In genomic region chr8:111206321-111206720, GRCm38 (mm10) we compare ENCODE assay signal across 24 mouse cellular contexts.
"Had no signal": no experiment of that assay in that cellular context is flagged by ENCODE, and none has a peak within 500 bp of the region (broad histone marks: within the 10 kb centered on the region; RNA-seq: fewer than 3 reads in every experiment).

No protein-coding gene starts in this region.

- H3K9me3 ChIP-seq: limb, embryonic 10.5 days; limb, embryonic 13.5 days; liver, embryonic 12.5 days; liver, embryonic 15.5 days; lung, embryonic 15.5 days; megakaryocyte, embryonic 14.5 days; midbrain, embryonic 10.5 days; neural tube, embryonic 12.5 days; neural tube, embryonic 15.5 days had no signal

- H3K9ac ChIP-seq: limb, embryonic 13.5 days; liver, embryonic 12.5 days; liver, embryonic 15.5 days; lung, embryonic 15.5 days; neural tube, embryonic 12.5 days; neural tube, embryonic 15.5 days had no signal

- H3K27me3 ChIP-seq: limb, embryonic 13.5 days; liver, embryonic 12.5 days; liver, embryonic 15.5 days; lung, embryonic 15.5 days; megakaryocyte, embryonic 14.5 days; neural tube, embryonic 12.5 days; neural tube, embryonic 15.5 days had no signal

- H3K4me1 ChIP-seq: limb, embryonic 10.5 days; limb, embryonic 13.5 days; lung, embryonic 15.5 days; midbrain, embryonic 10.5 days; neural tube, embryonic 12.5 days; neural tube, embryonic 15.5 days had no signal

- ATAC-seq: liver, embryonic 12.5 days had no signal

- H3K4me3 ChIP-seq: layer of hippocampus, adult 2 months; limb, embryonic 10.5 days; limb, embryonic 13.5 days; liver, embryonic 12.5 days; liver, embryonic 15.5 days; lung, embryonic 15.5 days; megakaryocyte, embryonic 14.5 days; midbrain, embryonic 10.5 days; neural tube, embryonic 12.5 days; neural tube, embryonic 15.5 days had no signal

- H3K4me2 ChIP-seq: limb, embryonic 13.5 days; liver, embryonic 12.5 days; liver, embryonic 15.5 days; lung, embryonic 15.5 days; neural tube, embryonic 12.5 days; neural tube, embryonic 15.5 days had no signal

- H3K36me3 ChIP-seq: limb, embryonic 10.5 days; liver, embryonic 12.5 days; liver, embryonic 15.5 days; lung, embryonic 15.5 days; midbrain, embryonic 10.5 days; neural tube, embryonic 12.5 days; neural tube, embryonic 15.5 days had no signal

- H3K27ac ChIP-seq: layer of hippocampus, adult 2 months; limb, embryonic 10.5 days; limb, embryonic 13.5 days; liver, embryonic 12.5 days; liver, embryonic 15.5 days; lung, embryonic 15.5 days; midbrain, embryonic 10.5 days; neural tube, embryonic 12.5 days; neural tube, embryonic 15.5 days; stomach, postnatal 0 days had no signal

- DNase-seq: kidney, adult 18-20 months; layer of hippocampus, adult 9-11 months; liver; lung, adult 18-20 months; lung, postnatal 10 days; lung, postnatal 36 days; midbrain, embryonic 14.5 days; right cerebral cortex, adult 18-20 months; right cerebral cortex, postnatal 14 days; right cerebral cortex, postnatal 4 days; thymus, adult 2 months; thymus, postnatal 14 days; thymus, postnatal 4 days had no signal
